Mouse (Mus musculus): ENCODE measurements around the gene Ccdc9.

DNA sequence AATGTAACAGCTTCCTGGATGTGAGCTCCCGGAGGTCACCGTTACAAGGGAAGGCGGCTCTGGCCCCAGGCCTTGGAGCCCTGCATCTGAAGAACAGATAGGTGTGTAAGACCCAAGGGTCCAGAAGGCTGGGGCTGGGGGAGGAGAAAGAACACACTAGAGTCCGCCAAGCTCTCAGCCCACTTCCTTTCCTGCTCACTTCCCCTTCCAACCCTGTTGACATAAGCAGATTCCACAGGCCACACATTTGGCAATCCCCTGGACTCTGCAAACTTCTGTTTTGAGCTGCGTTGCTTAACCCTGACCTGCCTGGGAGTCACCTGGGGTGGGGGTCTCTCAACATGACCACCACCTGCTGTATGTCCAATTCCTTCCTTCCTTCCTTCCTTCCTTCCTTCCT, 42.5 kb downstream of the Ccdc9 start, which contains the start of gene C5ar2:
- no peak for TF ChIP-seq CTCF (IDR thresholded peaks at IDR 0.05; ENCODE audit: low read depth, low read length)
- no peak for TF ChIP-seq POLR2A (IDR thresholded peaks at IDR 0.05; ENCODE audit: extremely low read depth, insufficient read depth, low read length)

All from liver, adult 2 months (tissue).